Mouse (Mus musculus): Measurements from ENCODE around the gene 1600002K03Rik. TPM values are rescaled to one million over a fixed set of nuclear protein-coding genes. Genes with fewer than 3 reads are reported as not detected.

1600002K03Rik gene
- total RNA-seq (2021) = 1 to 10 TPM; 7.5 to 8.8 TPM
- long read RNA-seq, experiment 1, partial matches to known transcripts = 0 of 4 reads
- long read RNA-seq, experiment 1, other reads (novel, unspliced or antisense) = 0 of 4 reads
- long read RNA-seq, experiment 2, partial matches to known transcripts = 0 of 2 reads
- long read RNA-seq, experiment 2, other reads (novel, unspliced or antisense) = 0 of 2 reads

- peak in 1 of 2 experiments; percentile 85 for DNase-seq (ENCODE audit: low spot score in 2 of 2)
These were observed at the start of gene 1600002K03Rik for GRCm38 (mm10) chr10:80172527-80173292. 1600002K03Rik (plus strand) TSS chr10:80172944.

- no peak for DNase-seq (ENCODE audit: low spot score in 2 of 2)
These were observed 48.7 kb upstream of the 1600002K03Rik start for GRCm38 (mm10) chr10:80123932-80124562.

GRCm38 (mm10) chr10:80127920-80128319, 44.8 kb upstream of the 1600002K03Rik start:
- DNase-seq (ENCODE audit: low spot score in 2 of 2) = no peak

GRCm38 (mm10) chr10:80129846-80130245, 42.9 kb upstream of the 1600002K03Rik start:
- no peak for DNase-seq (ENCODE audit: low spot score in 2 of 2)

- DNase-seq (ENCODE audit: low spot score in 2 of 2) = no peak
These were observed 42.2 kb upstream of the 1600002K03Rik start for GRCm38 (mm10) chr10:80130403-80131031.

- DNase-seq (ENCODE audit: low spot score in 2 of 2) = no peak
These were observed 41.3 kb upstream of the 1600002K03Rik start for GRCm38 (mm10) chr10:80131316-80131951.

GRCm38 (mm10) chr10:80131952-80132350, 40.8 kb upstream of the 1600002K03Rik start:
- no peak for DNase-seq (ENCODE audit: low spot score in 2 of 2)

- DNase-seq (ENCODE audit: low spot score in 2 of 2) = no peak
These were observed 39.4 kb upstream of the 1600002K03Rik start for GRCm38 (mm10) chr10:80133226-80133849.

- DNase-seq (ENCODE audit: low spot score in 2 of 2) = no peak
These were observed 38.3 kb upstream of the 1600002K03Rik start for GRCm38 (mm10) chr10:80134421-80134820.

- DNase-seq (ENCODE audit: low spot score in 2 of 2) = no peak
These were observed 37.6 kb upstream of the 1600002K03Rik start for GRCm38 (mm10) chr10:80135161-80135560.

- DNase-seq (ENCODE audit: low spot score in 2 of 2) = no peak
These were observed 37.1 kb upstream of the 1600002K03Rik start for GRCm38 (mm10) chr10:80135641-80136040.

- no peak for DNase-seq (ENCODE audit: low spot score in 2 of 2)
These were observed 36.4 kb upstream of the 1600002K03Rik start for GRCm38 (mm10) chr10:80136179-80136951.

GRCm38 (mm10) chr10:80136952-80137625, 35.7 kb upstream of the 1600002K03Rik start:
- DNase-seq (ENCODE audit: low spot score in 2 of 2) = no peak

- no peak for DNase-seq (ENCODE audit: low spot score in 2 of 2)
These were observed 34.9 kb upstream of the 1600002K03Rik start for GRCm38 (mm10) chr10:80137626-80138552.

GRCm38 (mm10) chr10:80138553-80139438, 33.9 kb upstream of the 1600002K03Rik start, which contains the start of gene Atp5d:
Atp5d (plus strand) TSS chr10:80138632.
- no peak for DNase-seq (ENCODE audit: low spot score in 2 of 2)

- DNase-seq (ENCODE audit: low spot score in 2 of 2) = no peak
These were observed 33.3 kb upstream of the 1600002K03Rik start for GRCm38 (mm10) chr10:80139439-80139775.

- DNase-seq (ENCODE audit: low spot score in 2 of 2) = no peak
These were observed 32.6 kb upstream of the 1600002K03Rik start for GRCm38 (mm10) chr10:80139975-80140665.
